Mouse (Mus musculus): Measurements from ENCODE around the gene Vegfa. TPM values are rescaled to one million over a fixed set of nuclear protein-coding genes. Genes with fewer than 3 reads are reported as not detected.

Vegfa gene
- polyA plus RNA-seq, 1 experiment from 2014 or later, result 5.1 TPM

GRCm38 (mm10) chr17:46023572-46023971 is 8.6 kb downstream of the Vegfa start:
- H3K9ac ChIP-seq, result no peak overlapping the region

GRCm38 (mm10) chr17:46022934-46023333 is 9.2 kb downstream of the Vegfa start:
- Histone ChIP-seq H3K4me1 (peaks cover 41% of the 10 kb centered on the region), H3K27me3 (no peaks in the 10 kb centered on the region), H3K4me2 (no peak overlapping the region), H3K4me3 (no peak overlapping the region), H3K9ac (no peak overlapping the region), H3K9me3 (no peaks in the 10 kb centered on the region), H3K27ac (no peak overlapping the region), H3K36me3 (peaks cover 75% of the 10 kb centered on the region)
- 80% methylated on average over 6 of the region's 6 CpGs for WGBS
- no peak for ATAC-seq (ENCODE audit: borderline replicate concordance, extremely low read depth, low FRiP score, low TSS enrichment)

More at GRCm38 (mm10) chr17:46023572-46023971, 8.6 kb downstream of the Vegfa start:
- Histone ChIP-seq H3K4me3 (no peak overlapping the region), H3K36me3 (peaks cover 70% of the 10 kb centered on the region), H3K4me1 (peaks cover 43% of the 10 kb centered on the region), H3K27ac (no peak overlapping the region), H3K27me3 (no peaks in the 10 kb centered on the region), H3K9me3 (no peaks in the 10 kb centered on the region), H3K4me2 (no peak overlapping the region)
- no peak for ATAC-seq (ENCODE audit: borderline replicate concordance, extremely low read depth, low FRiP score, low TSS enrichment)
- 92% methylated on average over 8 of the region's 8 CpGs for WGBS

DNA sequence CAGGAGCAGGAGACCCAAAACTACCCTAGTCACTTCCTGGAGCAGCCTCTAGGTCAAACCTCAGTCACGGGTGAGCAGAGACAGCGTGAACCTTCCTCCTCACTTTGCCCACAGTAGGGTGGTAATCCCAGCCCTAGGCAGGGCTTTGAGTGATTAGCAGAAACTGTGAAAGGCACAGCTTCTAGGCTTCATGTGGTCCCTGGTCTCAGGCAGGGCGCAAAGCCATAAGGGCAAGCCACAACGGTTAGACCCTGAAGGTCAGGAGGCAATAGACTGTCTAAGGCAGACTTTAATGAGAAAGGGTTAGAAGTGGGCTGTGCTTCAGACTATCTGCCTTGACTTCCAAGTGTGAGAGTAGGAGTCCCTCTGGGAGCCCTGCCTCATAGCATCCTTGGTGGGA is 9.7 kb downstream of the Vegfa start:
- Histone ChIP-seq H3K27ac (no peak overlapping the region), H3K27me3 (no peaks in the 10 kb centered on the region), H3K4me1 (peaks cover 40% of the 10 kb centered on the region), H3K9me3 (no peaks in the 10 kb centered on the region), H3K9ac (no peak overlapping the region), H3K4me3 (no peak overlapping the region), H3K4me2 (no peak overlapping the region), H3K36me3 (peaks cover 80% of the 10 kb centered on the region)
- 90% methylated on average over 4 of the region's 4 CpGs for WGBS
- no peak for ATAC-seq (ENCODE audit: borderline replicate concordance, extremely low read depth, low FRiP score, low TSS enrichment)

- peaks cover 34% of the 10 kb centered on the region for H3K4me1 ChIP-seq
- no peak overlapping the region for H3K27ac ChIP-seq
- 87% methylated on average over 9 of the region's 9 CpGs for WGBS
- H3K4me2 ChIP-seq, result no peak overlapping the region
- peaks cover 83% of the 10 kb centered on the region for H3K36me3 ChIP-seq
- ATAC-seq (ENCODE audit: borderline replicate concordance, extremely low read depth, low FRiP score, low TSS enrichment), result no peak; the same call in 1 of the 2 replicates
- no peaks in the 10 kb centered on the region for H3K9me3 ChIP-seq
- H3K27me3 ChIP-seq, result no peaks in the 10 kb centered on the region
- no peak overlapping the region for H3K9ac ChIP-seq
- H3K4me3 ChIP-seq, result no peak overlapping the region
Measured at GRCm38 (mm10) chr17:46021760-46022159, 10.4 kb downstream of the Vegfa start.

- Histone ChIP-seq H3K9me3 (no peaks in the 10 kb centered on the region), H3K36me3 (peaks cover 88% of the 10 kb centered on the region), H3K4me1 (peaks cover 28% of the 10 kb centered on the region), H3K4me3 (no peak overlapping the region), H3K27ac (no peak overlapping the region), H3K4me2 (no peak overlapping the region), H3K27me3 (no peaks in the 10 kb centered on the region), H3K9ac (no peak overlapping the region)
- WGBS, result 82% methylated on average over 7 of the region's 7 CpGs
- no peak for ATAC-seq (ENCODE audit: borderline replicate concordance, extremely low read depth, low FRiP score, low TSS enrichment)
Measured at GRCm38 (mm10) chr17:46021173-46021572, 11.0 kb downstream of the Vegfa start.

DNA sequence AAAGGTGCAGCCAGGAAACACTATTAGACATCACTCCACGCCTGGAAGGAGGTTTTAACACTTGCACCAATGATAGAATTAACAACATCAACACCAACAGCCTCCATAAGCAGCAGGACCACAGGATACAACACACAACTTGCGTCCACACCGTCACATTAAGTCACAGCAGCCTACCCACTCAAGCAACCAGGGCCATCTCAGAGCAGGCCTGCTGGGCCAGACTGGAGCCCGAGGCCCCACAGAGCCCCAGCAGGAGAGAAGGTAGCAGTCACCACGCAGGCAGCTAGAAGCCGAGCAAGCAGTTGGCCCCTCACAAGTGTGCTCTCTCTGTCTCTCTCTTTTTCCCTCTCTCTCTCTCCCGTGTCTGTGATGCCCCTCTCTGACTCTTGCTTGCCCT is 11.6 kb downstream of the Vegfa start:
- ATAC-seq (ENCODE audit: borderline replicate concordance, extremely low read depth, low FRiP score, low TSS enrichment), result no peak
- no peak overlapping the region for H3K4me2 ChIP-seq

DNA sequence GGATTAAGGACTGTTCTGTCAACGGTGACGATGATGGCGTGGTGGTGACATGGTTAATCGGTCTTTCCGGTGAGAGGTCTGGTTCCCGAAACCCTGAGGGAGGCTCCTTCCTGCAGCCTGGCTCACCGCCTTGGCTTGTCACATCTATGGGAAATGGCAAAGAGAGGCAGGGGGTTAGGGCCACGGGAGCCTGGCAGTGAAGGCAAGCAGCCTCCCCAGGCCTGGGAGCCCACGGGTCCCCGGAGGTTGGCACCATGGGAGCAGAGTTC is 13.5 kb downstream of the Vegfa start:
- H3K9ac ChIP-seq, result no peak overlapping the region
- H3K27ac ChIP-seq, result no peak overlapping the region
- no peaks in the 10 kb centered on the region for H3K9me3 ChIP-seq
- H3K4me3 ChIP-seq, result no peak overlapping the region
- peaks cover 19% of the 10 kb centered on the region for H3K4me1 ChIP-seq
- WGBS, result 73% methylated on average over 10 of the region's 10 CpGs
- no peak for ATAC-seq (ENCODE audit: borderline replicate concordance, extremely low read depth, low FRiP score, low TSS enrichment)
- no peak overlapping the region for H3K4me2 ChIP-seq
- H3K36me3 ChIP-seq, result peaks cover 84% of the 10 kb centered on the region
- no peaks in the 10 kb centered on the region for H3K27me3 ChIP-seq

More for the DNA sequence above, 11.6 kb downstream of the Vegfa start:
- 71% methylated on average over 7 of the region's 7 CpGs for WGBS
- Histone ChIP-seq H3K9me3 (no peaks in the 10 kb centered on the region), H3K4me3 (no peak overlapping the region), H3K27me3 (no peaks in the 10 kb centered on the region), H3K9ac (no peak overlapping the region), H3K27ac (no peak overlapping the region), H3K36me3 (peaks cover 94% of the 10 kb centered on the region), H3K4me1 (peaks cover 22% of the 10 kb centered on the region)

DNA sequence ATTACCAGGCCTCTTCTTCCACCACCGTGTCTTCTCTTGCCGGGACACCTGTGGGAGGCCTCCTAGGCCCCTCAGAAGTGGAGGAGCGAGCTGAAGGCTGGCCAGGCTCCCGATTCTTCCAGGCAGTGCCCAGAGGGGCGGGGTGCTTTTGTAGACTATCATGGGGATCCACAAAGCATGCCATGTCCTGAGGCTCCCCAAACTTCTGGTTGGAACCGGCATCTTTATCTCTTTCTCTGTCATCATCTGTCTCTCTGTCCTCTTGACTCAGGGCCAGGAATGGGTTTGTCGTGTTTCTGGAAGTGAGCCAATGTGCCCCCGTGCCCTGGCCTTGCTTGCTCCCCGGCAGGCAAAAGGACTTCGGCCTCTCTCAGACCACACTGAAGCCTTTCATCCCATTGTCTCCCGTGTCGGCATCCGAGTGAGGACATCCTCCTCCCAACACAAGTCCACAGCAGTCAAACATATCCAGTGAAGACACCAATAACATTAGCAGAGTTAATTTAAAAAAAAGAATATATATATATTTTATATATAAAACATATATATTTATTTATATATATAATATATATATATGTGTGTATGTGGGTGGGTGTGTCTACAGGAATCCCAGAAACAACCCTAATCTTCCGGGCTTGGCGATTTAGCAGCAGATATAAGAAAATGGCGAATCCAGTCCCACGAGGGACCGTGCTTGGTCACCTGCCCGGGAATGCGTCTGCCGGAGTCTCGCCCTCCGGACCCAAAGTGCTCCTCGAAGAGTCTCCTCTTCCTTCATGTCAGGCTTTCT is 14.0 kb downstream of the Vegfa start:
- Histone ChIP-seq H3K4me2 (no peak overlapping the region), H3K27me3 (no peaks in the 10 kb centered on the region), H3K9me3 (no peaks in the 10 kb centered on the region), H3K27ac (no peak overlapping the region), H3K36me3 (peaks cover 79% of the 10 kb centered on the region), H3K9ac (no peak overlapping the region), H3K4me1 (peaks cover 19% of the 10 kb centered on the region), H3K4me3 (no peak overlapping the region)
- no peak for ATAC-seq (ENCODE audit: borderline replicate concordance, extremely low read depth, low FRiP score, low TSS enrichment)
- WGBS, result 66% methylated on average over 24 of the region's 24 CpGs

GRCm38 (mm10) chr17:46016617-46017016 is 15.6 kb downstream of the Vegfa start:
- Histone ChIP-seq H3K4me1 (peaks cover 27% of the 10 kb centered on the region), H3K36me3 (peaks cover 64% of the 10 kb centered on the region), H3K9ac (no peak overlapping the region), H3K27me3 (no peaks in the 10 kb centered on the region), H3K9me3 (no peaks in the 10 kb centered on the region), H3K4me2 (no peak overlapping the region), H3K4me3 (no peak overlapping the region), H3K27ac (no peak overlapping the region)
- ATAC-seq (ENCODE audit: borderline replicate concordance, extremely low read depth, low FRiP score, low TSS enrichment), result no peak
- 82% methylated on average over 5 of the region's 5 CpGs for WGBS

DNA sequence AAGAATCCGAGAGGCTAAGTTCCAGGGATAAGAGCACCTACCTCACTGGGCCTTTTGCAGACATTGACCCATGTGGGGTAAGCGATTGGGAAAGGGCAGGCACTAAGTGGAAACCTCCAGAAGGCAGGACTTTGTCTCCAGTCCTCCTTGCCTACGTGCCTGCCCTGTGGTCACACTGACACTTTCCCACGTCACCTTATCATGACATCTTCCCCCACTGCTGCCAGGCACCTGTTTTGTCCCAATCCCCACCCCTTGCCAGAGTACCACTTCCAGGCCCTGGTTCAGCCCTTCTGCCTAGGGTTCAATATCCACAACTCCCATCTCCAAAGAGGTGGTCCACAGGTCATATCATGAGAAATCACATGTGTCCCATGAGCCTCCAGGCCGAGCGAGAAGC is 16.2 kb downstream of the Vegfa start:
- H3K9me3 ChIP-seq, result no peaks in the 10 kb centered on the region
- H3K9ac ChIP-seq, result no peak overlapping the region
- ATAC-seq (ENCODE audit: borderline replicate concordance, extremely low read depth, low FRiP score, low TSS enrichment), result no peak
- no peak overlapping the region for H3K4me2 ChIP-seq
- H3K4me1 ChIP-seq, result peaks cover 27% of the 10 kb centered on the region
- peaks cover 57% of the 10 kb centered on the region for H3K36me3 ChIP-seq
- no peak overlapping the region for H3K4me3 ChIP-seq
- H3K27ac ChIP-seq, result no peak overlapping the region
- H3K27me3 ChIP-seq, result no peaks in the 10 kb centered on the region
- 92% methylated on average over 6 of the region's 6 CpGs for WGBS

- H3K9me3 ChIP-seq, result no peaks in the 10 kb centered on the region
- WGBS, result 93% methylated on average over 2 of the region's 2 CpGs
- peaks cover 47% of the 10 kb centered on the region for H3K36me3 ChIP-seq
- no peak overlapping the region for H3K4me2 ChIP-seq
- no peak overlapping the region for H3K27ac ChIP-seq
- no peak for ATAC-seq (ENCODE audit: borderline replicate concordance, extremely low read depth, low FRiP score, low TSS enrichment)
- H3K9ac ChIP-seq, result no peak overlapping the region
- H3K4me1 ChIP-seq, result peaks cover 27% of the 10 kb centered on the region
- H3K4me3 ChIP-seq, result no peak overlapping the region
- no peaks in the 10 kb centered on the region for H3K27me3 ChIP-seq
Measured at GRCm38 (mm10) chr17:46014935-46015334, 17.2 kb downstream of the Vegfa start.

DNA sequence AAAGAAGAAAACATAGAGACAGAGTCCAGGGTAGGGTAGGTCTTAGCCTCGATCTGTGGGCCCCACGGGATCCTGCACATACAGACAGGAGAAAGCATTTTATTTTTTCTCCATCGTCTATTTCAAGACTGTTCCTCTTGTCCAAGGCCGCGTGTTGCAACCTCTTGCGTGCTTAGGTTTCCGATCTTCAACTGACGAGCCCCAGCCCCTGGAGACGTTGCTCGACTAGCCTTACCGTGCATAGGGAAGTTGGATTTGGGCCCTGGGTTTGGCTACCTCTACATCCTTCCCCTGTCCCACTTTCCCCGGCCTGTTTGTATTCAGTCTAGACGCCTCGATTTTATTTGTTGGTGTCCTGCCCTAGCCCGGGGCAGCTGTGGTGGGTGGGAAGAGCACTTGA is 18.6 kb downstream of the Vegfa start:
- no peak for ATAC-seq (ENCODE audit: borderline replicate concordance, extremely low read depth, low FRiP score, low TSS enrichment)
- Histone ChIP-seq H3K36me3 (peaks cover 33% of the 10 kb centered on the region), H3K4me1 (peaks cover 16% of the 10 kb centered on the region), H3K27me3 (no peaks in the 10 kb centered on the region), H3K27ac (no peak overlapping the region), H3K9me3 (no peaks in the 10 kb centered on the region), H3K4me2 (no peak overlapping the region), H3K4me3 (no peak overlapping the region), H3K9ac (no peak overlapping the region)
- 77% methylated on average over 15 of the region's 15 CpGs for WGBS

GRCm38 (mm10) chr17:46012211-46012610 is 20.0 kb downstream of the Vegfa start:
- no peak overlapping the region for H3K4me3 ChIP-seq
- no peak overlapping the region for H3K27ac ChIP-seq
- H3K9ac ChIP-seq, result no peak overlapping the region
- peaks cover 8% of the 10 kb centered on the region for H3K4me1 ChIP-seq
- H3K9me3 ChIP-seq, result no peaks in the 10 kb centered on the region
- WGBS, result 29% methylated on average over 8 of the region's 8 CpGs
- no peak for ATAC-seq (ENCODE audit: borderline replicate concordance, extremely low read depth, low FRiP score, low TSS enrichment)
- H3K36me3 ChIP-seq, result peaks cover 21% of the 10 kb centered on the region
- no peaks in the 10 kb centered on the region for H3K27me3 ChIP-seq
- no peak overlapping the region for H3K4me2 ChIP-seq
